Mouse (Mus musculus): Measurements from ENCODE around the gene Als2. TPM values are rescaled to one million over a fixed set of nuclear protein-coding genes. Genes with fewer than 3 reads are reported as not detected.

Gene Als2
- polyA plus RNA-seq, 1 experiment from 2014 or later: 7.5 TPM

DNA sequence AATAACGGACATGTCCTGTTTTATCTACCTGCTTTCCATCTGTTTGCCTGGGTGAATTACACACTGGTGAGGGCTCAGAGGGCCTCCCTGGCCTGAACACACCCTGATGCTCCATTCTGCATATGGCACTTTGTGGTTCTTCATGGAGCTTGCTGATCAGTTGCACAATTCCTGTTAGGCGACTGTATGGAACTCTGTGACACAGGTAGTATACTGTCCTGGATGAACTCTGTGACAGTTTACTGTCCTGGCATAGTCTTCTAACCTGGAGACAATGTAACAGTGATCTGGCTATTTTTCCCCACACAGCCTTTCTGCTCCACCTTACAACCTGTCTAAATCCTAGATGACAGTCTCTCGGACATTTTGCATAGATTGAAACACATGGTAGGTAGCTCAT lies 77.9 kb downstream of the Als2 start:
- Histone ChIP-seq H3K36me3 (peaks cover 8% of the 10 kb centered on the region; the same call in 1 of the 2 replicates), H3K9me3 (no peaks in the 10 kb centered on the region), H3K4me2 (no peak overlapping the region), H3K27me3 (no peaks in the 10 kb centered on the region), H3K27ac (no peak overlapping the region), H3K4me3 (no peak overlapping the region), H3K4me1 (peaks cover 11% of the 10 kb centered on the region), H3K9ac (no peak overlapping the region)
- no peak for ATAC-seq (ENCODE audit: insufficient number of reproducible peaks, low FRiP score, low TSS enrichment, low read depth)
- 86% methylated on average over 3 of the region's 3 CpGs for WGBS

- H3K9me3 ChIP-seq: no peaks in the 10 kb centered on the region
- H3K4me1 ChIP-seq: peaks cover 11% of the 10 kb centered on the region
- ATAC-seq (ENCODE audit: insufficient number of reproducible peaks, low FRiP score, low TSS enrichment, low read depth): no peak
- 0 out of 2 replicates have a peak, but pooled peaks cover 5% of the 10 kb centered on the region for H3K36me3 ChIP-seq
- H3K27ac ChIP-seq: no peak overlapping the region
- H3K4me2 ChIP-seq: no peak overlapping the region
- no peaks in the 10 kb centered on the region for H3K27me3 ChIP-seq
- 82% methylated on average over 7 of the region's 7 CpGs for WGBS
- no peak overlapping the region for H3K4me3 ChIP-seq
- no peak overlapping the region for H3K9ac ChIP-seq
These were observed 78.5 kb downstream of the Als2 start for GRCm38 (mm10) chr1:59158498-59158897.

- no peak overlapping the region for H3K4me2 ChIP-seq
- 79% methylated on average over 4 of the region's 4 CpGs for WGBS
- no peak overlapping the region for H3K27ac ChIP-seq
- no peaks in the 10 kb centered on the region for H3K36me3 ChIP-seq
- no peak overlapping the region for H3K9ac ChIP-seq
- no peak overlapping the region for H3K4me3 ChIP-seq
- no peaks in the 10 kb centered on the region for H3K9me3 ChIP-seq
- peaks cover 5% of the 10 kb centered on the region; the same call in 1 of the 2 replicates for H3K4me1 ChIP-seq
- no peak for ATAC-seq (ENCODE audit: insufficient number of reproducible peaks, low FRiP score, low TSS enrichment, low read depth)
- H3K27me3 ChIP-seq: no peaks in the 10 kb centered on the region
These were observed 79.2 kb downstream of the Als2 start for GRCm38 (mm10) chr1:59157846-59158245.

DNA sequence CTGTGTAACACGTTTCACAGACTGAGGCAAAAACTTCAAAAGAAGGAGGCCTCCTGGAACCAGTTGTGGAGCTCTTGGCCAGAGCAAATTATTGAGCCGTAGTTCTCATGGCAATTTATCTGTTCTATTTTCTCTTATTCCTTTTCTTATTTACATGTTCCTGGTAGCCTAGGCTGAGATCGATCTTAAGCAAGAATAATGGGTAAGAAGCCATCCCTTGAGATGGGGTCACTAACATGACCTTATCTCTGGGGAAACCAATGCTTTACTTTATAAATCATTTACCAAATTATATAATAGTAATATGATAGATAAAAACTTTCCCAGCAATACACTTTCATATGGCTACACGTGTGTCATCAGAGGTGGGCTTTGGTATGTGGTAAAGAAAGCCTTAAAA lies 84.7 kb downstream of the Als2 start:
- Histone ChIP-seq H3K36me3 (no peaks in the 10 kb centered on the region), H3K27me3 (no peaks in the 10 kb centered on the region), H3K4me1 (no peaks in the 10 kb centered on the region), H3K4me3 (no peak overlapping the region), H3K9ac (no peak overlapping the region), H3K9me3 (no peaks in the 10 kb centered on the region), H3K27ac (no peak overlapping the region), H3K4me2 (no peak overlapping the region)
- WGBS: 69% methylated on average over 4 of the region's 4 CpGs
- no peak for ATAC-seq (ENCODE audit: insufficient number of reproducible peaks, low FRiP score, low TSS enrichment, low read depth)

GRCm38 (mm10) chr1:59150542-59150941 lies 86.5 kb downstream of the Als2 start:
- no peak overlapping the region for H3K9ac ChIP-seq
- WGBS: 64% methylated on average over 5 of the region's 5 CpGs
- H3K4me2 ChIP-seq: no peak overlapping the region
- H3K36me3 ChIP-seq: no peaks in the 10 kb centered on the region
- ATAC-seq (ENCODE audit: insufficient number of reproducible peaks, low FRiP score, low TSS enrichment, low read depth): no peak
- H3K4me3 ChIP-seq: no peak overlapping the region
- no peaks in the 10 kb centered on the region for H3K9me3 ChIP-seq
- no peaks in the 10 kb centered on the region for H3K27me3 ChIP-seq
- H3K27ac ChIP-seq: no peak overlapping the region
- no peaks in the 10 kb centered on the region for H3K4me1 ChIP-seq

- Histone ChIP-seq H3K27ac (no peak overlapping the region), H3K27me3 (no peaks in the 10 kb centered on the region), H3K36me3 (no peaks in the 10 kb centered on the region), H3K4me3 (no peak overlapping the region), H3K9ac (no peak overlapping the region), H3K9me3 (no peaks in the 10 kb centered on the region), H3K4me2 (no peak overlapping the region), H3K4me1 (no peaks in the 10 kb centered on the region)
- WGBS: 70% methylated on average over 10 of the region's 10 CpGs
- ATAC-seq (ENCODE audit: insufficient number of reproducible peaks, low FRiP score, low TSS enrichment, low read depth): no peak
These were observed 92.5 kb downstream of the Als2 start for GRCm38 (mm10) chr1:59144543-59144942.

GRCm38 (mm10) chr1:59142809-59143208 lies 94.2 kb downstream of the Als2 start:
- Histone ChIP-seq H3K27me3 (no peaks in the 10 kb centered on the region), H3K27ac (no peak overlapping the region), H3K4me3 (no peak overlapping the region), H3K9ac (no peak overlapping the region), H3K36me3 (no peaks in the 10 kb centered on the region), H3K4me1 (no peaks in the 10 kb centered on the region), H3K4me2 (no peak overlapping the region), H3K9me3 (no peaks in the 10 kb centered on the region)
- ATAC-seq (ENCODE audit: insufficient number of reproducible peaks, low FRiP score, low TSS enrichment, low read depth): no peak

GRCm38 (mm10) chr1:59134419-59134818 lies 102.6 kb downstream of the Als2 start:
- H3K4me1 ChIP-seq: no peaks in the 10 kb centered on the region
- H3K36me3 ChIP-seq: no peaks in the 10 kb centered on the region
- no peak overlapping the region for H3K27ac ChIP-seq
- WGBS: 68% methylated on average over 5 of the region's 5 CpGs
- H3K27me3 ChIP-seq: no peaks in the 10 kb centered on the region
- H3K4me2 ChIP-seq: no peak overlapping the region
- no peak overlapping the region for H3K9ac ChIP-seq
- H3K4me3 ChIP-seq: no peak overlapping the region
- ATAC-seq (ENCODE audit: insufficient number of reproducible peaks, low FRiP score, low TSS enrichment, low read depth): no peak
- no peaks in the 10 kb centered on the region for H3K9me3 ChIP-seq

DNA sequence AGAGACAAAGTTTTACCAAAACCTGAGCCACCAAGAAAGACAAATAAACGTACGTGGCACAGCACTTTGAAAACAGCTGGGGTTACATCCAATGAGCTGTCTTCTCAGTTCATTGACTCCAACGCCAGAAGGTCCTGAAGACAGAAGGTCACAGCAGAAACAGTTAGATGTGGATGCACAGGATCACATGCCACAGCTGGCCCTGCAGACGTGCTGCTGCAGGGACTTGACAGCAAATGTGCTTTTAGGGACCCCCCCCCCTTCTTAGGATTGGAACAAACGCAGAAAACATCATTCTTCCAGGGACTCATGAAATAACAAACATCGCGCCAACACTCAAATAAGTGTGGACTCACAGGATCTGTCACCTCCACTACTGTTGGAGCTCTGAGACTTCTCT lies 108.2 kb downstream of the Als2 start:
- Histone ChIP-seq H3K4me1 (no peaks in the 10 kb centered on the region), H3K36me3 (no peaks in the 10 kb centered on the region), H3K27ac (no peak overlapping the region), H3K27me3 (no peaks in the 10 kb centered on the region), H3K4me3 (no peak overlapping the region), H3K9me3 (no peaks in the 10 kb centered on the region), H3K9ac (no peak overlapping the region), H3K4me2 (no peak overlapping the region)
- 67% methylated on average over 7 of the region's 7 CpGs for WGBS
- ATAC-seq (ENCODE audit: insufficient number of reproducible peaks, low FRiP score, low TSS enrichment, low read depth): no peak

DNA sequence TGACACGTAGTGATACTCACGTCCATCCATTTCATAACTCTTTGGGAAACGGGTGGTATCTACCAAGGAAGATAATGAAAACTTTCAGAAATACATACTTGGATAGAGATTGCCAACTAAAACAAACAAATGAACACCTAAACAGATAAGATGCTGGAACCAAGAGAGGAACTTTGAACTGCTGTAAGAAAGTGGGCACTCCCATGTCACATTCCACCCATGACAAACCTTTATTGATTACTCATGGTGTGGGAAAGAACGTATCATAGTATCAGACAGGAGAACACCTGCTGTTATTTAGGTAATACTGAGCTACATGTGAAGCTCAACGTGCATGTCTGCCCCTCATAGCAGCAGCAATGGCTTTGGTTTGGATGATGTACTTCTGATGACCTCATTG lies 111.5 kb downstream of the Als2 start:
- Histone ChIP-seq H3K27ac (no peak overlapping the region), H3K36me3 (no peaks in the 10 kb centered on the region), H3K4me3 (no peak overlapping the region), H3K9ac (no peak overlapping the region), H3K4me2 (no peak overlapping the region), H3K4me1 (peaks cover under 1% of the 10 kb centered on the region; the same call in 1 of the 2 replicates), H3K27me3 (no peaks in the 10 kb centered on the region), H3K9me3 (no peaks in the 10 kb centered on the region)
- ATAC-seq (ENCODE audit: insufficient number of reproducible peaks, low FRiP score, low TSS enrichment, low read depth): no peak
- 75% methylated on average over 5 of the region's 5 CpGs for WGBS

DNA sequence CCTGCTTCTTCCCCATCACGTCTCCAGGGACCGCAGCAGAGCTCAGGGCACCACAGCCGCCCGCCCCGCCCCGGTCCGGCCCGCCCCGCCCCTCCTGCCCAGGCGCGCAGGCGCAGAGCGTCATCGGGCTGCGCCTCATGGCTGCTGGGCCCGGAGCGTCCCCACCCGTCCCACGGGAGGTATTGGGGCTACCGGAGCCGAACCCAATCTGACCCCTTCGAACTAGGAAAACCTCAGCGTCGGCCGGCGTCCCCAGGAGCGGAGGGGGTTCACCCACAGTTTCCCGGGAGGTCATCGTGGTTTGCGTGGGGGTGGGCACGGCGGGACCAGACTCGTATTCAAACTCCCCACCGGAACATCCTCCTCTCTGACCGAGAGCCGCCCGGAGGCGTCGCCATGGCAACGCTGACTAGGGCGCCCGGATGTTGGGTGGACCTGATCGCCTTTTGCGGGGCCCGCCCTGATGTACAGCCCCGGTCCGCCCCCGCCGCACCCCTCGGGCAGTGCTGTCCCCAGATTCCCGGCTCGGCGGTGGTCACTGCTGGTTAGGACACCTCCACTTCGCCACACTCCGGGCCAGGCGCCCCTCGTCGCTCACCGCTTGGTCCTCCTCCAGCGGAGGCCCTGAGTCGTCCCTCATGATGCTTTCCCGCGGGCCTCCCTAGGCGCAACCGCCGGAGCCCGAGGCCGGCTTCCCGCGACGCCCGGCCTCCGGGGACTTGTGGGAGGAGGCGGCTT lies 117.1 kb downstream of the Als2 start, which contains the start of gene Tmem237:
Gene Tmem237 (minus strand): TSS at position 689 of the 738 bp plus-strand sequence.
- no peaks in the 10 kb centered on the region for H3K9me3 ChIP-seq
- no peaks in the 10 kb centered on the region for H3K36me3 ChIP-seq
- under 1% methylated on average over 74 of the region's 74 CpGs for WGBS
- H3K27ac ChIP-seq: peak within 1 kb of the TSS; percentile 81
- H3K4me1 ChIP-seq: peaks cover 4% of the 10 kb centered on the region; the same call in 1 of the 2 replicates
- peak; percentile 98 for ATAC-seq (ENCODE audit: insufficient number of reproducible peaks, low FRiP score, low TSS enrichment, low read depth)
- H3K4me2 ChIP-seq: peak within 1 kb of the TSS; percentile 70
- H3K4me3 ChIP-seq: peak within 1 kb of the TSS; percentile 75
- no peaks in the 10 kb centered on the region for H3K27me3 ChIP-seq
- peak within 1 kb of the TSS; percentile 73 for H3K9ac ChIP-seq
